Mouse (Mus musculus): ENCODE results near the gene Olfr374.

DNA sequence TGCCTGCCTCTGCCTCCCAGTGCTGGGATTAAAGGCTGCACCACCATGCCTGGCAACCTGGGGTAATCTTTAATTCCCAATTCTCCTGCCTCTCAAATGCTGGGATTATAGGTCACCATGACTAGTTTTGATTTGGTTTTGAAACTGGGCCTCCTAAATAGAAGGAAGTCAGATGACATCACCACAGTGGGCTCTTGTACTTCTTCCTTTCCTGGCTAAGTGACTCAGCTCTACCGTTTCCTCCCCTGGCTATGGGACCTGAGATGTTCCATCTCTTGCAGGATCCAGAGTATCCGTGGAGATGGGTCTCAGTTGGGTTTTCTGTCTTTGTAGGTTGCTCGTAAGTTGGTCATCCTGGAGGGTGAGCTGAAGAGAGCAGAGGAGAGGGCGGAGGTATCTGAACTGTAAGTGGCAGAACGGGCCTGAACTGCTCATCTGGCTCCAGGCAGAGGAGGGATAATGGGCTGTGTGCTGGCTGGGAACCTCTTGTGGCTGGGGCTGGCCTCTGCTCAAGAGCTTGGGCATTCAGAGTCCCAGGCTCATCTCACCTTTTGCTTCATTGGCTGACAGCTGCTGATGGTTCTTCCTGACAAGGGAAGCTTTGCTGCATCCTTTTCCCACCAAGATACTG is 37.6 kb downstream of the Olfr374 start:
- TF ChIP-seq CTCF (IDR thresholded peaks at IDR 0.05) (no peak), EP300 (IDR thresholded peaks at IDR 0.05; ENCODE audit: insufficient read depth, low read depth, low read length) (no peak), POLR2A (IDR thresholded peaks at IDR 0.05; ENCODE audit: insufficient read depth, low read depth, low read length) (no peak)
